Mouse (Mus musculus): ENCODE results near the gene Acot11. TPM values are rescaled to one million over a fixed set of nuclear protein-coding genes. Genes with fewer than 3 reads are reported as not detected.

Gene Acot11
- polyA plus RNA-seq (2014; fragmentation: Nextera tagmentation; extraction: Ambion mirVana), result 1.4 and 1.8 TPM in 2 replicates

DNA sequence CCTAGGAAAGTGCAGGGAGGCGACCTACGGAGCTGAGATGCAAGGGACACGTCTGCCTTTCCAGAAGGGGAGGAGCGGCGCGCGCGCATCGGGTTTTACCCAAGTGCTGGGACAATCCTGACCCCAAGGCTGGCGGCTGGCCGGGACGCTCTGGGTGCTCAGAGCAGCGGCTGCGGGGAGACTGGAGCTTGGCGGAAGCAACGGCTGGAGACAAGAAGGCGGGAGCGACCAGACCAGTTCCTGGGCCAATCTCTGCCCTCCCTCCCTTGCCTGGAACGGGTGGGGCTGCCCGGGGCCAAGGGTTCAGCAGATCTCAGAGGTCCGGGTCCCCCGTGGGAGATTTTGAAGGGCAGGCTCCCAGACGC, at the start of gene Acot11:
TSS of gene Acot11 (minus strand) at position 89 of the 365 bp plus-strand sequence.
- 7% methylated on average over 23 of the region's 23 CpGs for WGBS
- no peak within 1 kb of the TSS for H3K27ac ChIP-seq (ENCODE audit: low read depth, low read length)
- H3K9ac ChIP-seq (ENCODE audit: low read length), result peak within 1 kb of the TSS; percentile 0; the same call in 1 of the 2 replicates
- DNase-seq (ENCODE audit: low spot score) (peak; percentile 49), ATAC-seq (ENCODE audit: insufficient read depth, low FRiP score, low TSS enrichment) (no peak)
- H3K9me3 ChIP-seq (ENCODE audit: control insufficient read depth, low read length), result no peaks in the 10 kb centered on the region
- H3K27me3 ChIP-seq (ENCODE audit: control insufficient read depth, insufficient read depth, low read length), result peaks cover 4% of the 10 kb centered on the region; the same call in 1 of the 2 replicates
- H3K36me3 ChIP-seq (ENCODE audit: control insufficient read depth, insufficient read depth, low read length), result no peaks in the 10 kb centered on the region
- H3K4me2 ChIP-seq (ENCODE audit: low read depth), result peak within 1 kb of the TSS; percentile 15
- H3K4me3 ChIP-seq (ENCODE audit: low read depth, low read length), result peak within 1 kb of the TSS; percentile 4; the same call in 1 of the 2 replicates
- H3K4me1 ChIP-seq (ENCODE audit: control insufficient read depth, insufficient read depth, low read length), result no peaks in the 10 kb centered on the region

DNA sequence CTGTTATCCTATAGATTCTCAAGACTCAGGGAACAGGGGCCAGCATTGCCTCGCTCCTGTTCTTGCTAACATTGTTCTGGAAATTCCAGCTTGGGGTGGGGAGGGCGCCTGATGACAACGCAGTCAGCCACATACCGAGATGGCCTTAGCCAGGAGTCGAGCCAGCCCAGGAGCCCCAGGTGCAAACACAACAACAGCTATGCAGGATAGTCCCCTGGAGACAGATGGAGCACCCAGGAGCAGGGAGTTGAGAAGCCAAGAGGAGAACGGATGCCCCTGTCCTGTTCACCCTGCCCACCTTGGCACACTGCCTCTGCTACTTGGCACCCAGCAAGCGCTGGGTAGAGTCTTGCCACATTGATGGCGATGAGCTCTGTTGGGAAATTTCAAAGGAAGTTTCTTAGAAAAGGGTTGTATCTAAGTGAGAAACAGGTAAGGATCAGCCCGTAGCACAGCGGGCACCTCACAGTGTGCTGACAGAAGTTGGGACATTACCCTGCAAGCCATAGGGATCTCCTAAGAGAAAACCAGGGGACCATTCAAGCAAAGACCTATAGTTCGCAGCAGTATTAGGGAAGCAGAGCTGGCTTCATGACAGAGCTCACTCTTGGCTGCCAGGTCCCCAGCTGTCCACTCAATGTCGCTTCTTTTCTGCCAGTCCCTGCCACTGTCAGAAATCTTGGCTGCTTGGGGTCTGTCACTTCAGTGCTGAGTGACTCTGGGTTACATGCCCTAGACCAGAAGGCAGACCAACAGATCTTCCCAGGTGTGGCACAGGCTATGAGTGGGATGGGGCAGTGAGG, 43.7 kb upstream of the Acot11 start:
- ATAC-seq (ENCODE audit: insufficient read depth, low FRiP score, low TSS enrichment) (no peak), DNase-seq (ENCODE audit: low spot score) (no peak)
- Histone ChIP-seq H3K4me1 (ENCODE audit: control insufficient read depth, insufficient read depth, low read length) (peaks cover 11% of the 10 kb centered on the region), H3K9me3 (ENCODE audit: control insufficient read depth, low read length) (no peaks in the 10 kb centered on the region), H3K4me2 (ENCODE audit: low read depth) (no peak overlapping the region), H3K4me3 (ENCODE audit: low read depth, low read length) (no peak overlapping the region), H3K27me3 (ENCODE audit: control insufficient read depth, insufficient read depth, low read length) (no peaks in the 10 kb centered on the region), H3K36me3 (ENCODE audit: control insufficient read depth, insufficient read depth, low read length) (no peaks in the 10 kb centered on the region), H3K9ac (ENCODE audit: low read length) (0 out of 2 replicates have a peak overlapping the region, but pooled peaks have one; percentile 5), H3K27ac (ENCODE audit: low read depth, low read length) (peak overlapping the region; percentile 15; the same call in 1 of the 2 replicates)
- WGBS, result 55% methylated on average over 12 of the region's 12 CpGs

DNA sequence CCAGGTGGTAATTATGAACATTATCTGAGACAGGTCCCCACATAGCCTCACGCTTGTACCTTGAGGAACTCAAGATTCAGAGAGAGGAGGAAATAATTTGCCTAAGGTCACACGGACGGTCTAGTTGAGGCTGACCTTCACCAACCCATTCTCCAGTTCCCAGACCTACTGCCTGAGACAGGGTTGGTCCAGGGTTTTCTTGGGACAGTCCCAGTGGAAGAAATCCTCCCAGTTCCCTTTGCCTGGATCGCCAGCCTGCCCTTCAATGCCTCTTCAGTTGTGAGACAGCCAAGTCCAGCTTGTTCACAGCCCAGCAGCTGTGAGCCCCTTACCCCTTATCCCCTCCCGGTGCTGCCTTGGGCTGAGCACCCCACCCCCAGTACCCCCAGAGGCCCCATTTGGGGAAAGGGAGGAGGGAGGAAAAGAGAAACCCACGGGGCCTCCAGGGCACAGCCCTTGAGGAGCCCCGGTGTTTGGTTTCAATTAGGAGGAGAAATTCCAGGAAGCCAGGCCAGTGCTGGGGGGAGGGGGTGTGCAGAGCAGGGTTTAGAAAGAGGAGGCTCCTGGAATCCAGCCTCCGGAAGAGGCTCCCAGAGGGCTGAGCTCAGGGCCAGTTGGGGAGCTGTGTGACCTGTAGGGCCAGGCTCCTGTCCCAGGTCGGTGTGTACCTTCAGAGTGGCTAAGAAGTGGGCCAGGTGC, 42.9 kb upstream of the Acot11 start:
- Histone ChIP-seq H3K4me3 (ENCODE audit: low read depth, low read length) (no peak overlapping the region), H3K27ac (ENCODE audit: low read depth, low read length) (peak overlapping the region; percentile 15; the same call in 1 of the 2 replicates)
- no peak for ATAC-seq (ENCODE audit: insufficient read depth, low FRiP score, low TSS enrichment)

DNA sequence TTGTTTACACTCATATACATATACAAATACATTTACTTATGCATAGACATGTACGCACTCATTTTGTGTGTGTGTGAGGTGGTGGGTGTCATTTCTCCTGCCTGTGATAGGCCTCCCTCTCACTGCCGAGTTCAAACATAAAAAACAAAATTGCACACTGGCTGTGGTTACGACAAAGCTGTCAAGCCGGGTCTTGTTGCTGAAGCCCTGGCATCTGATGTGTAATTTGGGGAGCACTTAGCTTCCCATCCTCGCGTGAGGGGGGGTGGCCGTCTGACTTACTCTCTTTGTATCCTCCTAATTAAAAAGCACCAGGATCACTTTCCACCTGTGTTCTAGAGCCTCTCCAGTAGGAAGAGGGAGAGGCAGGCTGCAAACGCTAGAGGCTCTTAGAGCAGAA, 37.8 kb upstream of the Acot11 start:
- Histone ChIP-seq H3K9me3 (ENCODE audit: control insufficient read depth, low read length) (no peaks in the 10 kb centered on the region), H3K27ac (ENCODE audit: low read depth, low read length) (no peak overlapping the region), H3K4me2 (ENCODE audit: low read depth) (no peak overlapping the region), H3K4me1 (ENCODE audit: control insufficient read depth, insufficient read depth, low read length) (peaks cover 24% of the 10 kb centered on the region), H3K9ac (ENCODE audit: low read length) (no peak overlapping the region), H3K4me3 (ENCODE audit: low read depth, low read length) (no peak overlapping the region), H3K27me3 (ENCODE audit: control insufficient read depth, insufficient read depth, low read length) (no peaks in the 10 kb centered on the region), H3K36me3 (ENCODE audit: control insufficient read depth, insufficient read depth, low read length) (no peaks in the 10 kb centered on the region)
- WGBS, result 56% methylated on average over 8 of the region's 8 CpGs
- no peak for ATAC-seq (ENCODE audit: insufficient read depth, low FRiP score, low TSS enrichment)
- no peak for DNase-seq (ENCODE audit: low spot score)

More for the DNA sequence above, 42.9 kb upstream of the Acot11 start:
- 0 out of 2 replicates have a peak overlapping the region, but pooled peaks have one; percentile 5 for H3K9ac ChIP-seq (ENCODE audit: low read length)
- WGBS, result 13% methylated on average over 9 of the region's 9 CpGs
- no peaks in the 10 kb centered on the region for H3K27me3 ChIP-seq (ENCODE audit: control insufficient read depth, insufficient read depth, low read length)
- peak; percentile 72 for DNase-seq (ENCODE audit: low spot score)
- no peaks in the 10 kb centered on the region for H3K9me3 ChIP-seq (ENCODE audit: control insufficient read depth, low read length)
- H3K36me3 ChIP-seq (ENCODE audit: control insufficient read depth, insufficient read depth, low read length), result no peaks in the 10 kb centered on the region
- peaks cover 11% of the 10 kb centered on the region for H3K4me1 ChIP-seq (ENCODE audit: control insufficient read depth, insufficient read depth, low read length)
- H3K4me2 ChIP-seq (ENCODE audit: low read depth), result 0 out of 2 replicates have a peak overlapping the region, but pooled peaks have one; percentile 7

GRCm38 (mm10) chr4:106841856-106842255, 37.1 kb upstream of the Acot11 start:
- H3K36me3 ChIP-seq (ENCODE audit: control insufficient read depth, insufficient read depth, low read length), result no peaks in the 10 kb centered on the region
- DNase-seq (ENCODE audit: low spot score), result no peak
- H3K9me3 ChIP-seq (ENCODE audit: control insufficient read depth, low read length), result no peaks in the 10 kb centered on the region
- H3K9ac ChIP-seq (ENCODE audit: low read length), result no peak overlapping the region
- 62% methylated on average over 7 of the region's 7 CpGs for WGBS
- no peak overlapping the region for H3K4me3 ChIP-seq (ENCODE audit: low read depth, low read length)
- no peak for ATAC-seq (ENCODE audit: insufficient read depth, low FRiP score, low TSS enrichment)
- H3K4me2 ChIP-seq (ENCODE audit: low read depth), result no peak overlapping the region
- H3K27me3 ChIP-seq (ENCODE audit: control insufficient read depth, insufficient read depth, low read length), result no peaks in the 10 kb centered on the region
- H3K27ac ChIP-seq (ENCODE audit: low read depth, low read length), result no peak overlapping the region
- H3K4me1 ChIP-seq (ENCODE audit: control insufficient read depth, insufficient read depth, low read length), result peaks cover 25% of the 10 kb centered on the region

- H3K9me3 ChIP-seq (ENCODE audit: control insufficient read depth, low read length), result no peaks in the 10 kb centered on the region
- H3K4me1 ChIP-seq (ENCODE audit: control insufficient read depth, insufficient read depth, low read length), result peaks cover 25% of the 10 kb centered on the region
- ATAC-seq (ENCODE audit: insufficient read depth, low FRiP score, low TSS enrichment) (no peak), DNase-seq (ENCODE audit: low spot score) (no peak)
- peak overlapping the region; percentile 97; the same call in 1 of the 2 replicates for H3K27ac ChIP-seq (ENCODE audit: low read depth, low read length)
- no peak overlapping the region for H3K4me3 ChIP-seq (ENCODE audit: low read depth, low read length)
- WGBS, result 26% methylated on average over 7 of the region's 7 CpGs
- H3K36me3 ChIP-seq (ENCODE audit: control insufficient read depth, insufficient read depth, low read length), result no peaks in the 10 kb centered on the region
- no peaks in the 10 kb centered on the region for H3K27me3 ChIP-seq (ENCODE audit: control insufficient read depth, insufficient read depth, low read length)
- H3K9ac ChIP-seq (ENCODE audit: low read length), result no peak overlapping the region
- no peak overlapping the region; the same call in 1 of the 2 replicates for H3K4me2 ChIP-seq (ENCODE audit: low read depth)
Measured at GRCm38 (mm10) chr4:106841303-106841702, 36.5 kb upstream of the Acot11 start.

DNA sequence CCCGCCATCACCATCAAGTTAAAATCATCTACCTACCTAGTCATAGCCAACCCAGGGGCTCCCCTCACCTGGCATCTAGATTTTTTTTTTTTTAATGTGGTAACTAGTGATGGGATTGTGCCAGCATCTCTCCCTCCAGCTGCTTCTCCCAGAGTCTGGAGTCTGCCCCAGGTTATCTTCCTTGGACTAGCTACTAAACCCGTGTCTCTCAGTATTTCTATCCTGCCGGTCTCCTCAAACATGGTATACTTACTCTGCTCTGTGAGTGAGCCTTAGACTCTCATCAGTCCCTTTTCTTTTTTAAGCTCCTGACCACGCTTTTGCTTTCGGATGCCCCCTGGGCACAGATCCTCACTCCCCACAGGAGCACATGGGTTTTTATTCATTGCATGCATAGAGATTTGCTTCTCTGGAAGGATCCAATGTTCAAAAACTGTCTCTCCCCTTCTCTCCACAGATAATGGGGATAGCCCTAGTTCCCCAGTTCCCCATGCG, 35.9 kb upstream of the Acot11 start:
- Histone ChIP-seq H3K4me1 (ENCODE audit: control insufficient read depth, insufficient read depth, low read length) (peaks cover 25% of the 10 kb centered on the region), H3K36me3 (ENCODE audit: control insufficient read depth, insufficient read depth, low read length) (no peaks in the 10 kb centered on the region), H3K9me3 (ENCODE audit: control insufficient read depth, low read length) (no peaks in the 10 kb centered on the region), H3K4me3 (ENCODE audit: low read depth, low read length) (peak overlapping the region; percentile 47; the same call in 1 of the 2 replicates), H3K27ac (ENCODE audit: low read depth, low read length) (peak overlapping the region; percentile 97), H3K9ac (ENCODE audit: low read length) (peak overlapping the region; percentile 83), H3K4me2 (ENCODE audit: low read depth) (peak overlapping the region; percentile 100), H3K27me3 (ENCODE audit: control insufficient read depth, insufficient read depth, low read length) (no peaks in the 10 kb centered on the region)
- 26% methylated on average over 6 of the region's 6 CpGs for WGBS
- ATAC-seq (ENCODE audit: insufficient read depth, low FRiP score, low TSS enrichment) (no peak), DNase-seq (ENCODE audit: low spot score) (no peak)

DNA sequence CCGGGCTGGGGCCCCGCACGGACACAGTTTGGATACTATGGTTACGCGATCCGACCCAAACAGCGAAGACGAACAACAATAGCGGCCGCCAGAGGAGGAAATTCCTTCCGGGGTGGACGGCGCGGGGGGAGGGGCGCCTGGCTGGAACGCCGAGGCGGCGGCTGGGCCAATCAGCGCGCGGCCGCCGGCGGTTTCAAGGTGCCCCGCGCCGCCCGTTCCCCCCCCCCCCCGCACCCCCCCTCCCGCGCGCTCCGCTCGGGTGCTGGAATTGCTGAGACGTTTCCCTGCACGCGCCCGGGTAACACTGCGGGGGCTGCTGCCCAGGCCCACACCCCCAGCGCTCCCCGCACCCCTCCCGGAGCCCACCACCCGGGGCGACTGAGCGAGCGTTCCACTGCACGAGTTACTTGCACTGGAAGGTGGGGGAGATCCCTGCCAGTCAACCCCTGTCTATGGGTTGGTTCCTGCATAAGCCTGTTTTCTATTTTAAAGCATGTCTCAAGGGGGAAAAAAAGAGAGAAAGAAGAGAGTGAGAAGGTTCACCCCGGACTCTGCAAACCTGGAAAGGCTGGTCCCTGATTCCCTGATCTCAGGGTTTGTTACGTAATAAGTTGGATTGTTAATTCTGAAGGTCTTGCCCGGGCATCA, 35.3 kb upstream of the Acot11 start:
- Histone ChIP-seq H3K9me3 (ENCODE audit: control insufficient read depth, low read length) (no peaks in the 10 kb centered on the region), H3K36me3 (ENCODE audit: control insufficient read depth, insufficient read depth, low read length) (no peaks in the 10 kb centered on the region), H3K4me1 (ENCODE audit: control insufficient read depth, insufficient read depth, low read length) (peaks cover 25% of the 10 kb centered on the region), H3K27ac (ENCODE audit: low read depth, low read length) (peak overlapping the region; percentile 97), H3K9ac (ENCODE audit: low read length) (peak overlapping the region; percentile 83), H3K27me3 (ENCODE audit: control insufficient read depth, insufficient read depth, low read length) (no peaks in the 10 kb centered on the region), H3K4me3 (ENCODE audit: low read depth, low read length) (peak overlapping the region; percentile 47), H3K4me2 (ENCODE audit: low read depth) (peak overlapping the region; percentile 100)
- ATAC-seq (ENCODE audit: insufficient read depth, low FRiP score, low TSS enrichment) (peak; percentile 63), DNase-seq (ENCODE audit: low spot score) (peak; percentile 92)
- 2% methylated on average over 30 of the region's 51 CpGs for WGBS

All from neural tube, embryonic 11.5 days (tissue).